Mouse (Mus musculus) E14TG2a.4 (cell line): ENCODE data around the gene Tspyl4.

Experiments
- CTCF ChIP-seq: conservative IDR thresholded peaks from 2 replicates; pipeline ENCODE4 v1.5.1; 2014; ENCODE audit warnings: low read length
- NANOG ChIP-seq: IDR thresholded peaks from 2 replicates; pipeline ENCODE4 v1.6.1; 2014; ENCODE audit warnings: borderline replicate concordance, low read length, mixed read lengths
- POU5F1 ChIP-seq: IDR thresholded peaks from 2 replicates; pipeline ENCODE4 v1.6.1; 2014; ENCODE audit warnings: low read length, borderline replicate concordance

DNA sequence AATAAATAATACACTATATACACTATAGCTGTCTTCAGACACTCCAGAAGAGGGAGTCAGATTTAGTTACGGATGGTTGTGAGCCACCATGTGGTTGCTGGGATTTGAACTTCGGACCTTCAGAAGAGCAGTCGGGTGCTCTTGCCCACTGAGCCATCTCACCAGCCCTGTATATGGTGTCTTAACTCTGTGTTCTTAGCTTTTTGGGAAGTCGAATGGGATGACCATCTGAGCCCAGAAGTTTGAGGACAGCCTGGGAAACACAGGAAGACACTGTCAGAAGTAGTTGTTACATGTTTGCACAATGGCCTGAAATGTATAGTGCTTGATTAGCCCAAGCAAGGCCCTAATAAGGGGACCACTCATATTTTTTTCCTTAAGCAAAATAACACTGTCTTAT lies 32.1 kb upstream of the Tspyl4 start:
- TF ChIP-seq CTCF (no peak), POU5F1 (no peak), NANOG (no peak)
